Mouse (Mus musculus): Measurements from ENCODE around the gene Atp5h. TPM values are rescaled to one million over a fixed set of nuclear protein-coding genes. Genes with fewer than 3 reads are reported as not detected.

Atp5h gene
- total RNA-seq, 1 experiment, result 342 TPM

- TF ChIP-seq MAFK (IDR thresholded peaks at IDR 0.05; ENCODE audit: insufficient read depth, low read depth, low read length), result no peak
- TF ChIP-seq CHD2 (IDR thresholded peaks at IDR 0.05; ENCODE audit: low read depth, low read length), result no peak
- no peak for TF ChIP-seq HCFC1 (IDR thresholded peaks at IDR 0.05; ENCODE audit: borderline replicate concordance, insufficient read depth, low read length)
- no peak for TF ChIP-seq ZNF384 (IDR thresholded peaks at IDR 0.05; ENCODE audit: low read depth, low read length)
- TF ChIP-seq ZC3H11A (IDR thresholded peaks at IDR 0.05; ENCODE audit: borderline replicate concordance, low read depth, low read length), result no peak
- H3K9me3 ChIP-seq (ENCODE audit: control insufficient read depth, insufficient read depth, low read depth, low read length), result no peaks in the 10 kb centered on the region
- peaks cover 0 to 4% of the 10 kb centered on the region in 2 experiments; a peak in 1 of 4 replicates for H3K4me1 ChIP-seq (ENCODE audit: control insufficient read depth in 2 of 2, insufficient read depth in 2 of 2, low read length in 2 of 2, poor library complexity in 1 of 2)
- no peaks in the 10 kb centered on the region for H3K36me3 ChIP-seq (ENCODE audit: control insufficient read depth, insufficient read depth, low read length, poor library complexity, severe bottlenecking)
- no peak for DNase-seq (ENCODE audit: low read depth, low spot score)
- no peak overlapping the region for H3K27ac ChIP-seq (ENCODE audit: insufficient read depth, low read depth, low read length, poor library complexity, severe bottlenecking)
- H3K4me3 ChIP-seq (ENCODE audit: insufficient read depth in 1 of 2, low read depth in 1 of 2, low read length in 2 of 2, poor library complexity in 1 of 2, severe bottlenecking in 1 of 2), result no peak overlapping the region
- no peak overlapping the region for H3K9ac ChIP-seq (ENCODE audit: insufficient read depth, low read depth, low read length, poor library complexity, severe bottlenecking)
- in situ Hi-C loops (cut with MboI; ENCODE audit: low sequenced_read_pairs in 2 of 2, unreplicated experiment in 2 of 2), result no loop called here
Measured at GRCm38 (mm10) chr11:115370368-115370767, 49.4 kb downstream of the Atp5h start.

- H3K36me3 ChIP-seq (ENCODE audit: control insufficient read depth, insufficient read depth, low read length, poor library complexity, severe bottlenecking), result no peaks in the 10 kb centered on the region
- TF ChIP-seq ZNF384 (IDR thresholded peaks at IDR 0.05; ENCODE audit: low read depth, low read length) (no peak), CHD2 (IDR thresholded peaks at IDR 0.05; ENCODE audit: low read depth, low read length) (no peak), HCFC1 (IDR thresholded peaks at IDR 0.05; ENCODE audit: borderline replicate concordance, insufficient read depth, low read length) (no peak), MAFK (IDR thresholded peaks at IDR 0.05; ENCODE audit: insufficient read depth, low read depth, low read length) (no peak), ZC3H11A (IDR thresholded peaks at IDR 0.05; ENCODE audit: borderline replicate concordance, low read depth, low read length) (no peak)
- no peak for DNase-seq (ENCODE audit: low read depth, low spot score)
- in situ Hi-C loops (cut with MboI; ENCODE audit: low sequenced_read_pairs in 2 of 2, unreplicated experiment in 2 of 2), result no loop called here
- peak within 1 kb of the TSS; percentile 69 to 79 for H3K4me3 ChIP-seq (ENCODE audit: insufficient read depth in 1 of 2, low read depth in 1 of 2, low read length in 2 of 2, poor library complexity in 1 of 2, severe bottlenecking in 1 of 2)
- H3K4me1 ChIP-seq (ENCODE audit: control insufficient read depth in 2 of 2, insufficient read depth in 2 of 2, low read length in 2 of 2, poor library complexity in 1 of 2), result 0 out of 4 replicates have a peak, but pooled peaks cover 0 to 2% of the 10 kb centered on the region in 2 experiments
- H3K9ac ChIP-seq (ENCODE audit: insufficient read depth, low read depth, low read length, poor library complexity, severe bottlenecking), result peak within 1 kb of the TSS; percentile 37
- no peak within 1 kb of the TSS for H3K27ac ChIP-seq (ENCODE audit: insufficient read depth, low read depth, low read length, poor library complexity, severe bottlenecking)
- H3K9me3 ChIP-seq (ENCODE audit: control insufficient read depth, insufficient read depth, low read depth, low read length), result no peaks in the 10 kb centered on the region
Measured at GRCm38 (mm10) chr11:115367395-115367944, 52.3 kb downstream of the Atp5h start, which contains the start of gene Hid1. Hid1 (minus strand) TSS chr11:115367756.

- in situ Hi-C loops (cut with MboI; ENCODE audit: low sequenced_read_pairs in 2 of 2, unreplicated experiment in 2 of 2), result no loop called here
- H3K4me1 ChIP-seq (ENCODE audit: control insufficient read depth in 2 of 2, insufficient read depth in 2 of 2, low read length in 2 of 2, poor library complexity in 1 of 2), result 0 out of 4 replicates have a peak, but pooled peaks cover 0 to 2% of the 10 kb centered on the region in 2 experiments
- no peak for DNase-seq (ENCODE audit: low read depth, low spot score)
- H3K36me3 ChIP-seq (ENCODE audit: control insufficient read depth, insufficient read depth, low read length, poor library complexity, severe bottlenecking), result no peaks in the 10 kb centered on the region
- H3K9ac ChIP-seq (ENCODE audit: insufficient read depth, low read depth, low read length, poor library complexity, severe bottlenecking), result peak overlapping the region; percentile 37
- H3K4me3 ChIP-seq (ENCODE audit: insufficient read depth in 1 of 2, low read depth in 1 of 2, low read length in 2 of 2, poor library complexity in 1 of 2, severe bottlenecking in 1 of 2), result peak overlapping the region; percentile 69 to 79
- H3K27ac ChIP-seq (ENCODE audit: insufficient read depth, low read depth, low read length, poor library complexity, severe bottlenecking), result no peak overlapping the region
- TF ChIP-seq ZNF384 (IDR thresholded peaks at IDR 0.05; ENCODE audit: low read depth, low read length), result no peak
- H3K9me3 ChIP-seq (ENCODE audit: control insufficient read depth, insufficient read depth, low read depth, low read length), result no peaks in the 10 kb centered on the region
Measured at GRCm38 (mm10) chr11:115366706-115367394, 52.9 kb downstream of the Atp5h start.

GRCm38 (mm10) chr11:115366039-115366705, 53.6 kb downstream of the Atp5h start:
- Histone ChIP-seq H3K9ac (ENCODE audit: insufficient read depth, low read depth, low read length, poor library complexity, severe bottlenecking) (no peak overlapping the region), H3K4me3 (ENCODE audit: insufficient read depth in 1 of 2, low read depth in 1 of 2, low read length in 2 of 2, poor library complexity in 1 of 2, severe bottlenecking in 1 of 2) (no peak overlapping the region), H3K4me1 (ENCODE audit: control insufficient read depth in 2 of 2, insufficient read depth in 2 of 2, low read length in 2 of 2, poor library complexity in 1 of 2) (0 out of 4 replicates have a peak, but pooled peaks cover 0 to 2% of the 10 kb centered on the region in 2 experiments), H3K9me3 (ENCODE audit: control insufficient read depth, insufficient read depth, low read depth, low read length) (no peaks in the 10 kb centered on the region), H3K36me3 (ENCODE audit: control insufficient read depth, insufficient read depth, low read length, poor library complexity, severe bottlenecking) (no peaks in the 10 kb centered on the region), H3K27ac (ENCODE audit: insufficient read depth, low read depth, low read length, poor library complexity, severe bottlenecking) (no peak overlapping the region)
- no peak for DNase-seq (ENCODE audit: low read depth, low spot score)
- in situ Hi-C loops (cut with MboI; ENCODE audit: low sequenced_read_pairs in 2 of 2, unreplicated experiment in 2 of 2), result no loop called here
- TF ChIP-seq ZC3H11A (IDR thresholded peaks at IDR 0.05; ENCODE audit: borderline replicate concordance, low read depth, low read length), result no peak

Other genes starting within 250 kb of the Atp5h start
- gene Tmem104, start 232.5 kb downstream of the Atp5h start, total RNA-seq (2012; rRNA removed), result 14.7 and 17.2 TPM in 2 replicates
- gene Nat9, start 232.1 kb downstream of the Atp5h start, total RNA-seq (2012; rRNA removed), result 16.9 and 19.3 TPM in 2 replicates
- gene Grin2c, start 152.7 kb downstream of the Atp5h start, total RNA-seq (2012; rRNA removed), result 0.21 and 0.22 TPM in 2 replicates
- 12.1 and 21.0 TPM in 2 replicates for gene Fdxr, start 142.9 kb downstream of the Atp5h start, total RNA-seq (2012; rRNA removed)
- gene Fads6, start 122.3 kb downstream of the Atp5h start, total RNA-seq (2012; rRNA removed), result 2.1 and 3.7 TPM in 2 replicates
- 0.18 and 0.21 TPM in 2 replicates for gene Otop2, start 112.8 kb downstream of the Atp5h start, total RNA-seq (2012; rRNA removed)
- gene Ush1g, start 97.9 kb downstream of the Atp5h start, total RNA-seq (2012; rRNA removed), result 0.11 TPM in 1 of 2 replicates, not detected in the other
- not detected in 2 replicates for gene Otop3, start 85.2 kb downstream of the Atp5h start, total RNA-seq (2012; rRNA removed)
- gene Hid1, start 52.2 kb downstream of the Atp5h start, total RNA-seq (2012; rRNA removed), result 2.4 and 2.8 TPM in 2 replicates
- 8.5 and 10.4 TPM in 2 replicates for gene Cdr2l, start 38.0 kb downstream of the Atp5h start, total RNA-seq (2012; rRNA removed)
- 79.5 and 89.3 TPM in 2 replicates for gene Mrpl58, start 16.2 kb downstream of the Atp5h start, total RNA-seq (2012; rRNA removed)
- gene Kctd2, start 166 bp upstream of the Atp5h start, total RNA-seq (2012; rRNA removed), result 14.0 and 19.5 TPM in 2 replicates
- 0.31 and 0.58 TPM in 2 replicates for gene Trim80, start 20.6 kb upstream of the Atp5h start, total RNA-seq (2012; rRNA removed)
- gene Slc16a5, start 42.5 kb upstream of the Atp5h start, total RNA-seq (2012; rRNA removed), result 1.1 and 1.6 TPM in 2 replicates
- 4.8 and 5.0 TPM in 2 replicates for gene Armc7, start 55.7 kb upstream of the Atp5h start, total RNA-seq (2012; rRNA removed)
- gene Nt5c, start 71.9 kb upstream of the Atp5h start, total RNA-seq (2012; rRNA removed), result 37.2 and 50.5 TPM in 2 replicates
- gene Jpt1, start 94.4 kb upstream of the Atp5h start, total RNA-seq (2012; rRNA removed), result 164 and 205 TPM in 2 replicates
- gene Sumo2, start 116.3 kb upstream of the Atp5h start, total RNA-seq (2012; rRNA removed), result 325 and 579 TPM in 2 replicates
- gene Nup85, start 144.5 kb upstream of the Atp5h start, total RNA-seq (2012; rRNA removed), result 279 and 312 TPM in 2 replicates
- 51.6 and 74.9 TPM in 2 replicates for gene Mrps7, start 184.0 kb upstream of the Atp5h start, total RNA-seq (2012; rRNA removed)
- gene Gga3, start 184.1 kb upstream of the Atp5h start, total RNA-seq (2012; rRNA removed), result 31.7 and 39.7 TPM in 2 replicates
- gene Mif4gd, start 193.0 kb upstream of the Atp5h start, total RNA-seq (2012; rRNA removed), result 63.8 and 85.6 TPM in 2 replicates
- gene Slc25a19, start 208.3 kb upstream of the Atp5h start, total RNA-seq (2012; rRNA removed), result 22.6 and 23.6 TPM in 2 replicates

All from ES-E14 (cell line).